Mouse (Mus musculus) cerebellum, adult 2 months (tissue): Measurements from ENCODE around the gene Rer1.

Source experiments
- CTCF ChIP-seq: fragments of 200-500 bp; IDR thresholded peaks from 2 replicates; pipeline ENCODE4 v1.5.1; 2011; ENCODE audit warnings: low read depth, mild to moderate bottlenecking, control low read depth, low read length, moderate library complexity, borderline replicate concordance; ENCODE audit not compliant: insufficient read depth
- POLR2A ChIP-seq: fragments of 200-500 bp; IDR thresholded peaks from 2 replicates; pipeline ENCODE4 v1.6.1; 2011; ENCODE audit warnings: low read length, control low read depth, borderline replicate concordance; ENCODE audit not compliant: insufficient read depth

DNA sequence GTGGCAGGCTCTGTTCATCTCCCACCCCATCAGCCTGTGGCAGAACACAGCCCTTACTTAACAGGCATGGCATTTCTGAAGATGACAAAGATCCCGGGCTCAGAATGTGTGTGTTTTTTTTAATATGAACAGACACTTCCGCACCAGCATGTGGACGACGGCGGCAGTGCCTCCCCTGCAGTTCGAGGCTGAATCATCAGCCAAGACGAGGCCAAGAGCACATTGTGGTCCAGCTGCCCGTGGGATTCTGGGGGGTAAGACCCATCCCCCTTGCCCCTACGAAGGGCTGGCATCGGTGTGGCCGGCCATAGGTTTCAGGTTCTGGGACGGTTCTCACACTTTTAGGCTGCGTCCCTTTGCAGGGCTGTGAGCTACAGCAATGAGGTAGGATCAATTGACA is 51.4 kb downstream of the Rer1 start:
- TF ChIP-seq CTCF = no peak
- no peak for TF ChIP-seq POLR2A
